Mouse (Mus musculus): Measurements from ENCODE around the gene Slitrk3. TPM values are rescaled to one million over a fixed set of nuclear protein-coding genes. Genes with fewer than 3 reads are reported as not detected.
"Not testable (repeated sequence)": the region's sequence is repeated elsewhere in the genome, so short reads cannot be mapped to it uniquely, and the experiment has no call there.

Gene Slitrk3
- total RNA-seq (2017), result not detected in 3 replicates

DNA sequence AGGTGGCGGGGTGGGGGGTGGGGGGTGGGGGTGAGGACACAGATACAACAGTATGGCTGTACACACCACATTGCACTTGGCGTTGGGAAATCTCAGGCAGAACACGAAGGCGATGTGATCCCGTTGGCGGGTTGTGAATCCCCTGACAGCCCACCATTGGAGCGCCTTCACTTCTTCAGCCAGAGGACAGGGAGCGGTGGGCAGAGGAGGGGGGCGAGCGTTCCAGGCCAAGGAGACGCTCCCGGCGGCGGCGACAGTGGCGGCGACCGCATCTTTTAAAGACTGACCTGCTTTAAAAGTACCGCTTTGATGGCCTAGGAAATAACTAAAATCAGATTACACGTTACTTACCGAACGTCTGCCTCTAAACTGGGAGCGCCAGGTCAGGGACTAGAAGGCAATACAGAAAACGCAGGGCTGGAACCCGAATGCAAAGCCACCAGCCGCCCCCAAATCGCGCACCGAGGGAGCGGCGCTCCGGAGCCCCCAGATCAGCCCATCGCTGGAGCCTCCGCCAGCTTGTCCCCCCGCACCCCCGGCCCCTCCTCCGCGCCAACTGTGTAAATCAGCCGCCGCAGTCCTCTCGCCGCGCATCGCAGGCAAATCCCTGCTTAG, at the start of gene Slitrk3:
Gene Slitrk3 (minus strand): TSS at position 607 of the 615 bp plus-strand sequence.
- no peak for ATAC-seq (replicated peaks; ENCODE audit: insufficient number of reproducible peaks, low FRiP score, low TSS enrichment, poor library complexity, severe bottlenecking)

DNA sequence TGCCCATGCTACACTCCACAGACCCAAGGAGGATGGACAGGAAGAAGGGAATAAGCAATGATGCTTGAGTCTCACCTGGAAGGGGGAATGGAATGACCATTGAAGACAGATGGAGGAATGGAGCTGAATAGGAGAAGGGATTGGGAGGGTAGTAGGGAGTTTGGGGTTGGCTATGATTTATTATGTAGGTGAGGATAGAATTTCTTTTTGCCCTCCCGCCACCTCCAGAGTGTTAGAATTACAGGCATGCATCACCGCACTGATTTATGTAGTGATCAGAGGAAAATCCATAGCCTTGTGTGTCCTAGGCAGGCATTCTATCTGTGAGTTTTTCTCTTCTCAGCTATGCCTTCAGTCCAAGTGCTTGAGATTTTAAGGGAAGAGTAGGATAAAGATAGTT, 36.8 kb upstream of the Slitrk3 start:
- not testable (repeated sequence) for ATAC-seq (replicated peaks; ENCODE audit: insufficient number of reproducible peaks, low FRiP score, low TSS enrichment, poor library complexity, severe bottlenecking)

- ATAC-seq (replicated peaks; ENCODE audit: insufficient number of reproducible peaks, low FRiP score, low TSS enrichment, poor library complexity, severe bottlenecking), result no peak
Observed at GRCm38 (mm10) chr3:73084620-73085019, 27.0 kb upstream of the Slitrk3 start.

GRCm38 (mm10) chr3:73065823-73066755, 8.5 kb upstream of the Slitrk3 start:
- ATAC-seq (replicated peaks; ENCODE audit: insufficient number of reproducible peaks, low FRiP score, low TSS enrichment, poor library complexity, severe bottlenecking), result no peak

DNA sequence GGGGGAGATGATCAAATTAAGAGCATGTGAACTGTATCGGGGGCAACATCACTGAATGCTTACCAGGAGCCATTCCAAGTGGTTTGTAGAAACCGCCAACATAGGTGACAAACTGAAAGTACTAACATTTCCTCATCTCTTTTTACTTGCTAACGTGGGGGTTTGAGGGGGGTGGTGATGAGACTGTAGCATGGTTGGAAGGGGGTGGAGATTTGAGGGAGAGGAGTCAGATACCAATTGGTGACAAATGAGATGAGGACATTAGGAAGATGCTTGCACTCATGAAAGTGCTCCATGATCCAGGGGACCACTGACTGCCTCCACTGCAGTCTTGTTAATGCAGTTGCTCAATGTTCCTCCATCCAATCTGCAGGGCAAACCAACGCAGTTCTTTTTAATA, 587 bp upstream of the Slitrk3 start:
- no peak for ATAC-seq (replicated peaks; ENCODE audit: insufficient number of reproducible peaks, low FRiP score, low TSS enrichment, poor library complexity, severe bottlenecking)

DNA sequence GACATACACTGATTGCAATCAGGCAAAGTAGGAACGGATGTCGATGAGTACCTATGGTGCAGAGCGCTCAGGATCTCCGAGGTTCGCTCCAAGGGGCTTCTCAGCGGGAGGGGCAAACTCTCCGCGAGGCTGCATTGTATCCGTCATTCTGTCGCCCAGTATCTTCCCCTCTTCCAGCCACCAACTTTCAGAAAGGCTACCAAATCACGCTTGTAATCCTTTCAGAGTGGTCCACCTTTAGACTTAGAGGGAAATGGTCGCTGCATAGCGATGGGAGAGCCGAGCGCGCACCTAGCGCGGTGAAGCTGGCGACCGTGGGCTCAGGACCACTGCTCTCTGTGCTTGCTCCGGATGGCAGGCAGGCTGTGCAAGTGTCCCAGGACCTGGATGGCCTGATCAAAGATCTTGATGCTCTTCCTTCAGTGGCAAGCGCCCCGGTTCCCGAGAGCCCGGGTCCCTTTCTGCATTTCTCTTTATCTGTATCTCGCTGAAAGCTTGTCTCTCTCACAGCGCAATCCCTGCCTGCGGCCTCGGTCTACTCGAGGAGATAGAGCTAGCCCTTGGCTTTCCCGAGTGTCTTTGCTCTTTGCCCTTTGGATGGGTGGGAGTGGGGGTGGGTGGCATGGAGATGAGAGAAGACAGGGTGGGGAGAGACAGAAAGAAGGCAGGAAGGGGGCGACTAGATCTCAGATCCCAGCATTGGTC, 959 bp downstream of the Slitrk3 start:
- ATAC-seq (replicated peaks; ENCODE audit: insufficient number of reproducible peaks, low FRiP score, low TSS enrichment, poor library complexity, severe bottlenecking), result no peak

- no peak for ATAC-seq (replicated peaks; ENCODE audit: insufficient number of reproducible peaks, low FRiP score, low TSS enrichment, poor library complexity, severe bottlenecking)
Observed at GRCm38 (mm10) chr3:73056044-73056438, 1.6 kb downstream of the Slitrk3 start.

DNA sequence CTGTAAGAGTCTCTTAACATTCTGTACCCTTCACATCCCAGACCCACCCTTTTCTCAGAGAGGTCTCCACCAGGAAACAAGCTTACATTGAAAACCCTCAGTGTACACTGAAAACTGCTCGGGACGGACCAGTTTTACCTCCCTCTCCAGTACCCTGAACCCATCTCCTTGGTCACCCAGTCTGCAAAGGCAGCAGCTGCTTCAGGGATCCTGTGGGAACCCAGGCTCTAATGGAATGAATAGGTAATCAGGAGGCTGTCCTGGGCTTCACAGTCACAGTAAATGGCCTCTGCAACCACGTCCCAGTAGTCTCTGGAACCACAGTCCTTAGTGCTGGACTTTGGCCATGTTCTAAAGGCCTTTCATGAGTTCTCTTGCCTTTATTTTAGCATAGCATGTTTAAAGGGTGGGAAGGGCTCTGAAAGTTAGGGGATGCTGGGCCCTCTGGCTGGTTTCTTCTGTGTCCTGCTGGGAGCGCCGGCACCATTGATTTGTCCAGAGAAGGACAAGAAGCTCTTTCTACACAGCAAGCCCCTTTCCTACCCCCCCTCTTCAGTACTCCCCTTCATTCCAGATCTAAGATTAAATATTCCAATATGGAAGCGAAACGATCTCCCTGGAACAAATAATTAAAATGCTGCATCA, 2.1 kb downstream of the Slitrk3 start:
- no peak for ATAC-seq (replicated peaks; ENCODE audit: insufficient number of reproducible peaks, low FRiP score, low TSS enrichment, poor library complexity, severe bottlenecking)

DNA sequence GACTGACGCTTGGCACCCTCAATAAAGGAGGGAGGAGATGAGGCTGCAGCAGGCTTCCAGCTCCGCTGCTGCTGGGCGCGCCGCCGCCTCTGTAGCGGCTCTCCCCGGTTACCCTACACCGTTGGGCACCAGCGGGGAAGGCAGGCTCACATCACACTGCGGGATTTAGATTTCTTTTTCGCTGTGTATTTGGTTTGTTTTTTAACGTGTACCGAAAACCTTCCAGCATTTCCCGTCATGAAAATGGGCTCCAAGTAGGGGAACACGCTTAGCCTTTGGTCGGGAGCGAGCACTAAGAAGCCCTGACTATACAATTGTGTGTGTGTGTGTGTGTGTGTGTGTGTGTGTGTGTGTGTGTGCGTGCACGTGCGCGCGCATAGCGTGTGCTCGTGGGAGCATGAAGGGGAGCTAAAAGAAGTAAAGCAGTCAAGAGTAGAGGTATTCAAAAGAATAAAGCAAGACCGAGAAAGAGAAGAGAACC, 4.1 kb downstream of the Slitrk3 start:
- ATAC-seq (replicated peaks; ENCODE audit: insufficient number of reproducible peaks, low FRiP score, low TSS enrichment, poor library complexity, severe bottlenecking), result no peak

- no peak for ATAC-seq (replicated peaks; ENCODE audit: insufficient number of reproducible peaks, low FRiP score, low TSS enrichment, poor library complexity, severe bottlenecking)
Observed at GRCm38 (mm10) chr3:73046248-73046647, 11.4 kb downstream of the Slitrk3 start.

- no peak for ATAC-seq (replicated peaks; ENCODE audit: insufficient number of reproducible peaks, low FRiP score, low TSS enrichment, poor library complexity, severe bottlenecking)
Observed at GRCm38 (mm10) chr3:73042256-73042655, 15.3 kb downstream of the Slitrk3 start.

DNA sequence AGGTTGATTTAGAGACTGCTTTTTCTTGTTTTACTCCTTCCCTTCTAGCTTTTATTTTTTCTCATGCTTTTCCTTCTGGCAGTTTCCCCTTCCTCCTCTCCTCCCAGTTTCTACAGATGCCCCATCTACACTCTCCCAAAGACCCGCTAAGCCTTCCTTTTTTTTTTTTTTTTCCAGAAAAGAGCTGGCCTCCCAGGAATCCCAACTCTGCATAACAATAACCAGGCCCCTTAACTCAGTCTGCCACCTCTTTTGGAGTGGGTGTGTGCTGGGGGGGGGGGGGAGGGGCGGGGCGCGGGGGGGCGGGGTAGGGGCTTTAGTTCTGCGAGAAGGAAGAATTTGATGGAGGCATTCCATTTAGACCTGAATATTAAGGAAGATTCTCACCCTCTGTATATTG, 51.6 kb downstream of the Slitrk3 start:
- ATAC-seq (replicated peaks; ENCODE audit: insufficient number of reproducible peaks, low FRiP score, low TSS enrichment, poor library complexity, severe bottlenecking), result no peak

DNA sequence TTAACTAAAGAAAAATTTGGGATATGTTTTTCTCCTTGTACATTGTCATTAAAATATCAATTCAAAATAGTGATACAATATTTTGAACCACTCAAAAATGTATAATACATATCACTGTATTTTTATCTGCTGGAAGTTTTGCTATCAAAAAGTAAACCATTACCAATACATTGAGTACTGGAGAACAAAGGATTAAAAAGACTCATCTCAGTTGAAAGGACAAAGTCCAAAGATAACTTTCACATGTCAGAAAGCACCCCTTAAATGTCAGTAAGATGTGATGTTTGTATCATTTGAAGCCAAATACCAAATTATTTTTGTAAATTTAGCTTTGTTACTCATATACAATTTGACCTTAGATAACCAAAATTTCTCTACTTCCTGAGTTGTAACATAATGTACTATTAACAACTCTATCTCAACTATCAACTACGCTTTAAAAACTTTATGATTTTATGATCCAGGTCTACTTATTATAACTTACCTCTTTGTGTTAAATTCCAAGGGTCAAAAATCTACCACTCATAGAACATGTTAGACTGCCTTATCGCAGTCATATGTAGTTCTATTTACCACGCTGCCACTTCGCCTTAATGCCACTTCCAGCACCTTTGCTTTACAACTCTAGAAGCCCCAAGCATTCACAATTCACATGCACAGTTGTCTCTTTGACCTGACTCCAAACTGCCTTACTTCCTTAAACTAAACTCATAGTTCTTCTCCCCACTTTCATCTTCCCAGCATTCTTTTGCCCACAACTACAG, 54.5 kb downstream of the Slitrk3 start:
- no peak for ATAC-seq (replicated peaks; ENCODE audit: insufficient number of reproducible peaks, low FRiP score, low TSS enrichment, poor library complexity, severe bottlenecking)

- ATAC-seq (replicated peaks; ENCODE audit: insufficient number of reproducible peaks, low FRiP score, low TSS enrichment, poor library complexity, severe bottlenecking), result no peak
Observed at GRCm38 (mm10) chr3:72997517-72997916, 60.1 kb downstream of the Slitrk3 start.

Other genes with a start within 250 kb of the Slitrk3 start
- not detected in 3 replicates for gene Sis, start 89.9 kb downstream of the Slitrk3 start, total RNA-seq (2017)

Data from monocyte, adult 5-6 weeks (primary cell).